Mouse (Mus musculus) liver, embryonic 16.5 days (tissue): ENCODE data around the gene Wdr4. TPM values are rescaled to one million over a fixed set of nuclear protein-coding genes. Genes with fewer than 3 reads are reported as not detected.
A peak's percentile ranks its signal among the peaks of the same experiment; 100 is the strongest.

Experiments
- ATAC-seq: fragments of 200-750 bp; cut with Nextera tagmentation; 2 replicates; pipeline ENCODE4 v1.8.0; 2017; ENCODE audit warnings: low read depth, mild to moderate bottlenecking, moderate number of reproducible peaks, moderate library complexity
- H3K27ac ChIP-seq: fragments of 300-500 bp; sonication (generic); 2 replicates; pipeline ENCODE4 v1.5.1; 2014; ENCODE audit warnings: mild to moderate bottlenecking, low read length
- H3K27me3 ChIP-seq: fragments of 300-500 bp; sonication (generic); 2 replicates; pipeline ENCODE4 v1.6.1; 2014; ENCODE audit warnings: low read depth, low read length, mixed read lengths; ENCODE audit not compliant: control insufficient read depth, insufficient read depth
- H3K36me3 ChIP-seq: fragments of 300-500 bp; sonication (generic); 2 replicates; pipeline ENCODE4 v1.6.1; 2014; ENCODE audit warnings: mild to moderate bottlenecking; ENCODE audit not compliant: control insufficient read depth, insufficient read depth
- H3K4me1 ChIP-seq: fragments of 300-500 bp; sonication (generic); 2 replicates; pipeline ENCODE4 v1.6.1; 2014; ENCODE audit warnings: low read depth, low read length, mixed read lengths; ENCODE audit not compliant: control insufficient read depth
- H3K4me2 ChIP-seq: fragments of 300-500 bp; sonication (generic); 2 replicates; pipeline ENCODE4 v1.6.1; 2014; ENCODE audit warnings: low read depth, low read length, mixed read lengths
- H3K4me3 ChIP-seq: fragments of 300-500 bp; sonication (generic); 2 replicates; pipeline ENCODE4 v1.5.1; 2014; ENCODE audit warnings: low read depth, mild to moderate bottlenecking, low read length
- H3K9ac ChIP-seq: fragments of 300-500 bp; sonication (generic); 2 replicates; pipeline ENCODE4 v1.6.1; 2014; ENCODE audit warnings: low read depth, low read length
- H3K9me3 ChIP-seq: fragments of 300-500 bp; sonication (generic); replicated peaks from 2 replicates; pipeline ENCODE4 v1.6.1; 2016; ENCODE audit warnings: low read length; ENCODE audit not compliant: control insufficient read depth
- WGBS: fragments of 180-500 bp; shearing (Covaris S2); extraction: QIAGEN DNeasy Blood & Tissue Kit; methylation state at CpG from one replicate; pipeline ENCODE4 v1.1.7; 2014; ENCODE audit not compliant: insufficient replicate concordance; 5-methylcytosine and 5-hydroxymethylcytosine counted together
- polyA plus RNA-seq: library from polyadenylated mRNA; unstranded; fragments of >200 nt; fragmentation: Nextera tagmentation; extraction: Ambion mirVana; gene quantifications from 2 replicates; pipeline ENCODE4 v1.2.1, GENCODE M21; 2015

Wdr4 gene
- 15.8 and 16.4 TPM in 2 replicates for polyA plus RNA-seq

- Histone ChIP-seq H3K4me3 (peak within 1 kb of the TSS; percentile 81), H3K27me3 (no peaks in the 10 kb centered on the region), H3K27ac (peak within 1 kb of the TSS; percentile 69), H3K9me3 (no peaks in the 10 kb centered on the region), H3K36me3 (no peaks in the 10 kb centered on the region), H3K9ac (peak within 1 kb of the TSS; percentile 77), H3K4me2 (peak within 1 kb of the TSS; percentile 86), H3K4me1 (peaks cover 13% of the 10 kb centered on the region)
- ATAC-seq: peak; percentile 96
- WGBS: under 1% methylated on average over 41 of the region's 45 CpGs
These were observed at the start of gene Wdr4, which contains the start of gene Ndufv3 for GRCm38 (mm10) chr17:31519946-31520838. Gene Wdr4 (minus strand): TSS chr17:31519980. Gene Ndufv3 (plus strand): TSS chr17:31520115.

- Histone ChIP-seq H3K4me3 (peak overlapping the region; percentile 89), H3K27ac (no peak overlapping the region), H3K9ac (peak overlapping the region; percentile 93), H3K9me3 (no peaks in the 10 kb centered on the region), H3K36me3 (no peaks in the 10 kb centered on the region), H3K27me3 (no peaks in the 10 kb centered on the region), H3K4me2 (peak overlapping the region; percentile 92), H3K4me1 (peaks cover 34% of the 10 kb centered on the region)
- WGBS: 63% methylated on average over 6 of the region's 6 CpGs
- no peak for ATAC-seq
These were observed 46.5 kb upstream of the Wdr4 start for GRCm38 (mm10) chr17:31566276-31566675.

- Histone ChIP-seq H3K27ac (peak overlapping the region; percentile 96), H3K36me3 (no peaks in the 10 kb centered on the region), H3K9ac (peak overlapping the region; percentile 93), H3K27me3 (no peaks in the 10 kb centered on the region), H3K4me3 (peak overlapping the region; percentile 89), H3K4me2 (peak overlapping the region; percentile 92), H3K4me1 (peaks cover 34% of the 10 kb centered on the region), H3K9me3 (no peaks in the 10 kb centered on the region)
- ATAC-seq: peak; percentile 18
- WGBS: under 1% methylated on average over 82 of the region's 88 CpGs
These were observed 45.6 kb upstream of the Wdr4 start for GRCm38 (mm10) chr17:31565141-31566056.

- H3K27me3 ChIP-seq: no peaks in the 10 kb centered on the region
- H3K36me3 ChIP-seq: no peaks in the 10 kb centered on the region
- H3K9ac ChIP-seq: peak overlapping the region; percentile 93
- H3K4me2 ChIP-seq: peak overlapping the region; percentile 92
- ATAC-seq: no peak
- H3K4me3 ChIP-seq: peak overlapping the region; percentile 89
- peak overlapping the region; percentile 96 for H3K27ac ChIP-seq
- peaks cover 34% of the 10 kb centered on the region for H3K4me1 ChIP-seq
- 1% methylated on average over 27 of the region's 44 CpGs for WGBS
- H3K9me3 ChIP-seq: no peaks in the 10 kb centered on the region
These were observed 45.0 kb upstream of the Wdr4 start for GRCm38 (mm10) chr17:31564858-31565140.

- Histone ChIP-seq H3K4me3 (peak within 1 kb of the TSS; percentile 89), H3K4me1 (peaks cover 34% of the 10 kb centered on the region), H3K27me3 (no peaks in the 10 kb centered on the region), H3K9ac (peak within 1 kb of the TSS; percentile 93), H3K9me3 (no peaks in the 10 kb centered on the region), H3K4me2 (peak within 1 kb of the TSS; percentile 92), H3K36me3 (no peaks in the 10 kb centered on the region), H3K27ac (peak within 1 kb of the TSS; percentile 96)
- peak; percentile 88 for ATAC-seq
- under 1% methylated on average over 45 of the region's 72 CpGs for WGBS
These were observed 44.5 kb upstream of the Wdr4 start, which contains the start of gene Pknox1 for GRCm38 (mm10) chr17:31564015-31564857. Gene Pknox1 (plus strand): TSS chr17:31564734.

GRCm38 (mm10) chr17:31563632-31564014 lies 43.8 kb upstream of the Wdr4 start:
- H3K27ac ChIP-seq: peak overlapping the region; percentile 82
- H3K4me1 ChIP-seq: peaks cover 31% of the 10 kb centered on the region
- peak overlapping the region; percentile 82 for H3K4me2 ChIP-seq
- H3K4me3 ChIP-seq: peak overlapping the region; percentile 63
- ATAC-seq: no peak
- 8% methylated on average over 12 of the region's 12 CpGs for WGBS
- H3K36me3 ChIP-seq: no peaks in the 10 kb centered on the region
- no peaks in the 10 kb centered on the region for H3K9me3 ChIP-seq
- H3K27me3 ChIP-seq: no peaks in the 10 kb centered on the region
- peak overlapping the region; percentile 75 for H3K9ac ChIP-seq

GRCm38 (mm10) chr17:31559021-31559789 lies 39.4 kb upstream of the Wdr4 start:
- no peak overlapping the region for H3K4me3 ChIP-seq
- no peaks in the 10 kb centered on the region for H3K36me3 ChIP-seq
- H3K27ac ChIP-seq: no peak overlapping the region
- 60% methylated on average over 11 of the region's 11 CpGs for WGBS
- ATAC-seq: no peak
- H3K4me1 ChIP-seq: peaks cover 7% of the 10 kb centered on the region
- no peak overlapping the region for H3K4me2 ChIP-seq
- no peak overlapping the region for H3K9ac ChIP-seq
- no peaks in the 10 kb centered on the region for H3K27me3 ChIP-seq
- no peaks in the 10 kb centered on the region for H3K9me3 ChIP-seq
